Mouse (Mus musculus) heart, embryonic 13.5 days (tissue): ENCODE results near the gene Brk1. TPM values are rescaled to one million over a fixed set of nuclear protein-coding genes. Genes with fewer than 3 reads are reported as not detected.

Experiments
- ATAC-seq: fragments of 200-750 bp; cut with Nextera tagmentation; 2 replicates; pipeline ENCODE4 v1.8.0; 2017; ENCODE audit warnings: moderate TSS enrichment; ENCODE audit not compliant: insufficient number of reproducible peaks, low FRiP score, low TSS enrichment; ENCODE audit errors: extremely low read depth
- H3K27ac ChIP-seq: fragments of 300-500 bp; sonication (generic); replicated peaks from 2 replicates; pipeline ENCODE4 v1.5.1; 2015; ENCODE audit warnings: moderate library complexity, mild to moderate bottlenecking, inconsistent platforms
- H3K27me3 ChIP-seq: fragments of 300-500 bp; sonication (generic); replicated peaks from 2 replicates; pipeline ENCODE4 v1.6.1; 2015; ENCODE audit warnings: mild to moderate bottlenecking, inconsistent platforms
- H3K36me3 ChIP-seq: fragments of 300-500 bp; sonication (generic); 2 replicates; pipeline ENCODE4 v1.6.1; 2015; ENCODE audit warnings: mild to moderate bottlenecking, inconsistent platforms
- H3K4me1 ChIP-seq: fragments of 300-500 bp; sonication (generic); 2 replicates; pipeline ENCODE4 v1.6.1; 2015; ENCODE audit warnings: inconsistent platforms
- H3K4me2 ChIP-seq: fragments of 300-500 bp; sonication (generic); 2 replicates; pipeline ENCODE4 v1.6.1; 2015; ENCODE audit warnings: inconsistent platforms, mild to moderate bottlenecking, moderate library complexity
- H3K4me3 ChIP-seq: fragments of 300-500 bp; sonication (generic); 2 replicates; pipeline ENCODE4 v1.5.1; 2015; ENCODE audit warnings: moderate library complexity, mild to moderate bottlenecking, inconsistent platforms
- H3K9ac ChIP-seq: fragments of 300-500 bp; sonication (generic); 2 replicates; pipeline ENCODE4 v1.6.1; 2015; ENCODE audit warnings: inconsistent platforms, mild to moderate bottlenecking, moderate library complexity
- H3K9me3 ChIP-seq: fragments of 300-500 bp; sonication (generic); 2 replicates; pipeline ENCODE4 v1.6.1; 2016; ENCODE audit warnings: inconsistent platforms
- WGBS: fragments of 180-500 bp; shearing (Covaris S2); methylation state at CpG from one replicate; pipeline ENCODE4 v1.1.7; 2015; ENCODE audit warnings: mixed read lengths; 5-methylcytosine and 5-hydroxymethylcytosine counted together
- polyA plus RNA-seq: library from polyadenylated mRNA; unstranded; fragments of >200 nt; fragmentation: Nextera tagmentation; extraction: Ambion mirVana; gene quantifications from 2 replicates; pipeline ENCODE4 v1.2.1, GENCODE M21; 2015

Gene Brk1
- polyA plus RNA-seq, 1 experiment from 2014 or later: 162 TPM

GRCm38 (mm10) chr6:113660492-113661352 is 56.1 kb downstream of the Brk1 start:
- Histone ChIP-seq H3K9me3 (no peaks in the 10 kb centered on the region), H3K27ac (peak overlapping the region; percentile 76), H3K9ac (peak overlapping the region; percentile 50; the same call in 1 of the 2 replicates), H3K4me2 (no peak overlapping the region; the same call in 1 of the 2 replicates), H3K4me1 (peaks cover 33% of the 10 kb centered on the region), H3K4me3 (no peak overlapping the region), H3K36me3 (peaks cover 3% of the 10 kb centered on the region; the same call in 1 of the 2 replicates), H3K27me3 (no peaks in the 10 kb centered on the region)
- ATAC-seq: no peak
- 60% methylated on average over 14 of the region's 14 CpGs for WGBS

GRCm38 (mm10) chr6:113661353-113662241 is 57.0 kb downstream of the Brk1 start:
- Histone ChIP-seq H3K4me1 (peaks cover 33% of the 10 kb centered on the region), H3K36me3 (peaks cover 3% of the 10 kb centered on the region; the same call in 1 of the 2 replicates), H3K4me3 (no peak overlapping the region), H3K4me2 (no peak overlapping the region), H3K9ac (no peak overlapping the region), H3K27ac (0 out of 2 replicates have a peak overlapping the region, but pooled peaks have one; percentile 76), H3K9me3 (no peaks in the 10 kb centered on the region), H3K27me3 (no peaks in the 10 kb centered on the region)
- 54% methylated on average over 12 of the region's 12 CpGs for WGBS
- ATAC-seq: no peak

- Histone ChIP-seq H3K27ac (no peak overlapping the region), H3K27me3 (no peaks in the 10 kb centered on the region), H3K36me3 (peaks cover 3% of the 10 kb centered on the region; the same call in 1 of the 2 replicates), H3K4me2 (no peak overlapping the region), H3K9ac (no peak overlapping the region), H3K4me3 (no peak overlapping the region), H3K9me3 (no peaks in the 10 kb centered on the region), H3K4me1 (peaks cover 34% of the 10 kb centered on the region)
- ATAC-seq: no peak
- WGBS: 89% methylated on average over 8 of the region's 8 CpGs
Measured at GRCm38 (mm10) chr6:113662964-113663700, 58.6 kb downstream of the Brk1 start.

- Histone ChIP-seq H3K4me3 (no peak overlapping the region), H3K4me2 (no peak overlapping the region), H3K27ac (no peak overlapping the region), H3K27me3 (no peaks in the 10 kb centered on the region), H3K36me3 (peaks cover 3% of the 10 kb centered on the region; the same call in 1 of the 2 replicates), H3K4me1 (peaks cover 42% of the 10 kb centered on the region), H3K9me3 (no peaks in the 10 kb centered on the region), H3K9ac (no peak overlapping the region)
- ATAC-seq: no peak
- WGBS: 82% methylated on average over 7 of the region's 7 CpGs
Measured at GRCm38 (mm10) chr6:113664305-113664704, 59.7 kb downstream of the Brk1 start.

Other genes with a start within 250 kb of the Brk1 start
- gene Tada3, start 226.9 kb upstream of the Brk1 start, polyA plus RNA-seq: 39.6 and 41.5 TPM in 2 replicates
- 264 and 283 TPM in 2 replicates for gene Arpc4, start 226.7 kb upstream of the Brk1 start, polyA plus RNA-seq
- 1.7 and 2.0 TPM in 2 replicates for gene Ttll3, start 215.5 kb upstream of the Brk1 start, polyA plus RNA-seq
- gene Rpusd3, start 185.4 kb upstream of the Brk1 start, polyA plus RNA-seq: 13.6 and 17.9 TPM in 2 replicates
- not detected in 2 replicates for gene Cidec, start 169.0 kb upstream of the Brk1 start, polyA plus RNA-seq
- 59.5 and 67.6 TPM in 2 replicates for gene Jagn1, start 162.2 kb upstream of the Brk1 start, polyA plus RNA-seq
- 1.1 and 1.2 TPM in 2 replicates for gene Il17re, start 146.3 kb upstream of the Brk1 start, polyA plus RNA-seq
- 4.4 and 6.7 TPM in 2 replicates for gene Il17rc, start 133.3 kb upstream of the Brk1 start, polyA plus RNA-seq
- gene Creld1, start 121.5 kb upstream of the Brk1 start, polyA plus RNA-seq: 37.6 and 46.9 TPM in 2 replicates
- 0.20 and 0.36 TPM in 2 replicates for gene Prrt3, start 102.8 kb upstream of the Brk1 start, polyA plus RNA-seq
- 76.5 and 86.7 TPM in 2 replicates for gene Emc3, start 73.1 kb upstream of the Brk1 start, polyA plus RNA-seq
- 7.7 and 8.0 TPM in 2 replicates for gene Fancd2, start 73.1 kb upstream of the Brk1 start, polyA plus RNA-seq
- 0.13 TPM in 1 of 2 replicates, not detected in the other for gene Fancd2os, start 4.1 kb upstream of the Brk1 start, polyA plus RNA-seq
- gene Vhl, start 19.2 kb downstream of the Brk1 start, polyA plus RNA-seq: 24.2 and 28.9 TPM in 2 replicates
- 5.2 and 6.2 TPM in 2 replicates for gene Irak2, start 33.7 kb downstream of the Brk1 start, polyA plus RNA-seq
- 0.52 and 0.65 TPM in 2 replicates for gene Tatdn2, start 92.3 kb downstream of the Brk1 start, polyA plus RNA-seq
- gene Ghrl, start 115.1 kb downstream of the Brk1 start, polyA plus RNA-seq: not detected in 2 replicates
- 200 and 215 TPM in 2 replicates for gene Sec13, start 136.0 kb downstream of the Brk1 start, polyA plus RNA-seq